Mouse (Mus musculus): ENCODE data around the gene Pbxip1.

Gene Pbxip1

GRCm38 (mm10) chr3:89436176-89437113 lies at the start of gene Pbxip1:
TSS of gene Pbxip1 (plus strand) at chr3:89436706.
- in situ Hi-C loops (cut with MboI, MseI): no loop called here

GRCm38 (mm10) chr3:89387632-89388031 lies 48.9 kb upstream of the Pbxip1 start:
- in situ Hi-C loops (cut with MboI, MseI): no loop called here

- in situ Hi-C loops (cut with MboI, MseI): no loop called here
Measured at GRCm38 (mm10) chr3:89388134-89388881, 48.2 kb upstream of the Pbxip1 start.

GRCm38 (mm10) chr3:89388901-89389740 lies 47.4 kb upstream of the Pbxip1 start:
- in situ Hi-C loops (cut with MboI, MseI): no loop called here

- in situ Hi-C loops (cut with MboI, MseI): loop anchor here (10.0 kb wide), 1 partner anchor 875 kb away; no protein-coding TSS in a partner anchor
Measured at GRCm38 (mm10) chr3:89390111-89390515, 46.4 kb upstream of the Pbxip1 start.

GRCm38 (mm10) chr3:89390699-89391662 lies 45.5 kb upstream of the Pbxip1 start:
- in situ Hi-C loops (cut with MboI, MseI): loop anchor here (10.0 kb wide), 1 partner anchor 876 kb away; no protein-coding TSS in a partner anchor

GRCm38 (mm10) chr3:89391663-89392511 lies 44.6 kb upstream of the Pbxip1 start:
- in situ Hi-C loops (cut with MboI, MseI): loop anchor here (10.0 kb wide), 1 partner anchor 877 kb away; no protein-coding TSS in a partner anchor

- in situ Hi-C loops (cut with MboI, MseI): loop anchor here (10.0 kb wide), 1 partner anchor 878 kb away; no protein-coding TSS in a partner anchor
Measured at GRCm38 (mm10) chr3:89392871-89393311, 43.6 kb upstream of the Pbxip1 start.

GRCm38 (mm10) chr3:89393605-89394004 lies 42.9 kb upstream of the Pbxip1 start:
- in situ Hi-C loops (cut with MboI, MseI): loop anchor here (10.0 kb wide), 1 partner anchor 879 kb away; no protein-coding TSS in a partner anchor

- in situ Hi-C loops (cut with MboI, MseI): loop anchor here (10.0 kb wide), 1 partner anchor 879 kb away; no protein-coding TSS in a partner anchor
Measured at GRCm38 (mm10) chr3:89394006-89394893, 42.3 kb upstream of the Pbxip1 start, which contains the start of gene Zbtb7b. TSS of gene Zbtb7b (minus strand) at chr3:89394776.

GRCm38 (mm10) chr3:89394894-89395256 lies 41.6 kb upstream of the Pbxip1 start:
- in situ Hi-C loops (cut with MboI, MseI): loop anchor here (10.0 kb wide), 1 partner anchor 880 kb away; no protein-coding TSS in a partner anchor

GRCm38 (mm10) chr3:89395419-89395805 lies 41.1 kb upstream of the Pbxip1 start:
- in situ Hi-C loops (cut with MboI, MseI): loop anchor here (10.0 kb wide), 1 partner anchor 881 kb away; no protein-coding TSS in a partner anchor

GRCm38 (mm10) chr3:89395806-89396653 lies 40.5 kb upstream of the Pbxip1 start:
- in situ Hi-C loops (cut with MboI, MseI): loop anchor here (10.0 kb wide), 1 partner anchor 881 kb away; no protein-coding TSS in a partner anchor

- in situ Hi-C loops (cut with MboI, MseI): loop anchor here (10.0 kb wide), 1 partner anchor 882 kb away; no protein-coding TSS in a partner anchor
Measured at GRCm38 (mm10) chr3:89396654-89397005, 39.9 kb upstream of the Pbxip1 start.

- in situ Hi-C loops (cut with MboI, MseI): no loop called here
Measured at GRCm38 (mm10) chr3:89401329-89401728, 35.2 kb upstream of the Pbxip1 start.

- in situ Hi-C loops (cut with MboI, MseI): no loop called here
Measured at GRCm38 (mm10) chr3:89402693-89403092, 33.8 kb upstream of the Pbxip1 start, which contains the start of gene Lenep. TSS of gene Lenep (minus strand) at chr3:89402793.

GRCm38 (mm10) chr3:89406887-89407286 lies 29.6 kb upstream of the Pbxip1 start:
- in situ Hi-C loops (cut with MboI, MseI): no loop called here

Data from regulatory T cell (primary cell).